Mouse (Mus musculus) Patski (cell line): ENCODE results near the gene Tamm41. TPM values are rescaled to one million over a fixed set of nuclear protein-coding genes. Genes with fewer than 3 reads are reported as not detected.
A peak's percentile ranks its signal among the peaks of the same experiment; 100 is the strongest.

Source experiments
- ATAC-seq: fragments of 100-300 bp; one replicate; pipeline ENCODE4 v1.8.0; 2021
- CTCF ChIA-PET: fragments of 350-600 bp; sonication (Branson Sonifier 250); formaldehyde crosslinking; loops from one replicate; lab custom pipeline; 2022; ENCODE audit warnings: inconsistent platforms; lab: Charles Lee
- POLR2A ChIA-PET: fragments of 350-600 bp; sonication (Branson Sonifier 250); formaldehyde crosslinking; loops from one replicate; lab custom pipeline; 2022; ENCODE audit warnings: antibody characterized with exemption, inconsistent platforms; lab: Charles Lee
- DNase-seq: peaks from one replicate; pipeline ENCODE4 v3.0.0-alpha.2; 2011; ENCODE audit warnings: low read depth, low spot score
- H3K27me3 ChIP-seq: fragments of 371-371 bp; one replicate; pipeline ENCODE4 v1.5.1; 2021
- CTCF ChIP-seq: fragments of 100-300 bp; IDR thresholded peaks from one replicate; pipeline ENCODE4 v1.5.1; 2021
- in situ Hi-C: fragments of 300-500 bp; cut with MboI; formaldehyde crosslinking; loops from 3 replicates; pipeline ENCODE4 v1.11.1; 2018; ENCODE audit warnings: low pct_unique_long_range_greater_than_20kb, mixed read lengths
- polyA plus RNA-seq: library from polyadenylated mRNA; unstranded; gene quantifications from one replicate; pipeline ENCODE4 v1.2.3, GENCODE M21; 2021

Gene Tamm41
- polyA plus RNA-seq, 1 experiment from 2014 or later: 26.3 TPM

- ChIA-PET POLR2A (no interaction called here), CTCF (interaction anchor here (0.8 to 1.7 kb wide), 3 partner anchors 12 to 53 kb away, joined by 3 to 7 read pairs (median 5); no protein-coding TSS in a partner anchor)
- no peak for TF ChIP-seq CTCF
- in situ Hi-C loops: no loop called here
- ATAC-seq: no peak
- DNase-seq: no peak
- no peaks in the 10 kb centered on the region for H3K27me3 ChIP-seq
Measured at GRCm38 (mm10) chr6:114982671-114983070, 55.0 kb downstream of the Tamm41 start.

GRCm38 (mm10) chr6:114979715-114980114 lies 58.0 kb downstream of the Tamm41 start:
- H3K27me3 ChIP-seq: no peaks in the 10 kb centered on the region
- ChIA-PET CTCF (interaction anchor here (1.1 kb wide), 1 partner anchor 14 kb away, joined by 3 read pairs; no protein-coding TSS in a partner anchor), POLR2A (interaction anchor here (0.8 kb wide), 1 partner anchor 15 kb away, joined by 5 read pairs; no protein-coding TSS in a partner anchor)
- no peak for TF ChIP-seq CTCF
- DNase-seq (no peak), ATAC-seq (no peak)
- in situ Hi-C loops: no loop called here

GRCm38 (mm10) chr6:114976915-114977419 lies 60.7 kb downstream of the Tamm41 start:
- H3K27me3 ChIP-seq: no peaks in the 10 kb centered on the region
- ChIA-PET POLR2A (interaction anchor here (1.1 kb wide), 1 partner anchor 9 kb away, joined by 4 read pairs; no protein-coding TSS in a partner anchor), CTCF (interaction anchor here (0.6 to 1.0 kb wide), 2 partner anchors 13 to 46 kb away, joined by 4 read pairs; no protein-coding TSS in a partner anchor)
- no peak for TF ChIP-seq CTCF
- DNase-seq (no peak), ATAC-seq (no peak)
- in situ Hi-C loops: no loop called here

GRCm38 (mm10) chr6:114974331-114974730 lies 63.3 kb downstream of the Tamm41 start:
- CTCF ChIA-PET: interaction anchor here (1.1 to 2.5 kb wide), 3 partner anchors 12 to 118 kb away, joined by 3 to 13 read pairs (median 3); no protein-coding TSS in a partner anchor
- no peaks in the 10 kb centered on the region for H3K27me3 ChIP-seq
- POLR2A ChIA-PET: no interaction called here
- DNase-seq: no peak
- ATAC-seq: no peak
- no peak for TF ChIP-seq CTCF
- in situ Hi-C loops: no loop called here

- TF ChIP-seq CTCF: no peak
- ChIA-PET CTCF (interaction anchor here (1.3 to 2.5 kb wide), 4 partner anchors 34 to 44 kb away, joined by 3 to 13 read pairs (median 5); no protein-coding TSS in a partner anchor), POLR2A (no interaction called here)
- in situ Hi-C loops: no loop called here
- DNase-seq: no peak
- H3K27me3 ChIP-seq: no peaks in the 10 kb centered on the region
- ATAC-seq: no peak
Measured at GRCm38 (mm10) chr6:114972988-114973387, 64.7 kb downstream of the Tamm41 start.

- H3K27me3 ChIP-seq: no peaks in the 10 kb centered on the region
- DNase-seq: no peak
- ATAC-seq: no peak
- ChIA-PET CTCF (interaction anchor here (1.0 to 2.7 kb wide), 2 partner anchors 11 to 39 kb away, joined by 3 to 14 read pairs; no protein-coding TSS in a partner anchor), POLR2A (interaction anchor here (1.0 to 6.2 kb wide), 3 partner anchors 14 to 40 kb away, joined by 3 to 35 read pairs (median 17); no protein-coding TSS in a partner anchor)
- no peak for TF ChIP-seq CTCF
- in situ Hi-C loops: no loop called here
Measured at GRCm38 (mm10) chr6:114970895-114971294, 66.8 kb downstream of the Tamm41 start.

- ATAC-seq (no peak), DNase-seq (no peak)
- in situ Hi-C loops: no loop called here
- no peaks in the 10 kb centered on the region for H3K27me3 ChIP-seq
- POLR2A ChIA-PET: interaction anchor here (1.0 to 6.2 kb wide), 3 partner anchors 14 to 40 kb away, joined by 3 to 35 read pairs (median 17); no protein-coding TSS in a partner anchor
- TF ChIP-seq CTCF: no peak
- CTCF ChIA-PET: interaction anchor here (1.0 to 2.7 kb wide), 3 partner anchors 12 to 39 kb away, joined by 3 to 14 read pairs (median 3); no protein-coding TSS in a partner anchor
Measured at GRCm38 (mm10) chr6:114970386-114970785, 67.3 kb downstream of the Tamm41 start.

- ChIA-PET CTCF (interaction anchor here (1.1 to 2.7 kb wide), 3 partner anchors 15 to 40 kb away, joined by 3 to 14 read pairs (median 8); no protein-coding TSS in a partner anchor), POLR2A (interaction anchor here (0.8 to 6.2 kb wide), 5 partner anchors 15 to 42 kb away, joined by 3 to 35 read pairs (median 3); no protein-coding TSS in a partner anchor)
- in situ Hi-C loops: loop anchor here (5.0 kb wide), 1 partner anchor 37 kb away; no protein-coding TSS in a partner anchor
- no peak for TF ChIP-seq CTCF
- no peaks in the 10 kb centered on the region for H3K27me3 ChIP-seq
- ATAC-seq: peak; percentile 7
- no peak for DNase-seq
Measured at GRCm38 (mm10) chr6:114969213-114970120, 68.2 kb downstream of the Tamm41 start, which contains the start of gene Vgll4. Vgll4 (minus strand) TSS chr6:114969994.

- peak; percentile 80 for ATAC-seq
- ChIA-PET CTCF (interaction anchor here (1.6 to 2.7 kb wide), 3 partner anchors 37 to 40 kb away, joined by 6 to 14 read pairs (median 8); no protein-coding TSS in a partner anchor), POLR2A (interaction anchor here (0.6 to 6.2 kb wide), 6 partner anchors 9 to 88 kb away, joined by 3 to 35 read pairs (median 4); no protein-coding TSS in a partner anchor)
- no peak for TF ChIP-seq CTCF
- no peak for DNase-seq
- in situ Hi-C loops: loop anchor here (5.0 kb wide), 1 partner anchor 36 kb away; no protein-coding TSS in a partner anchor
- H3K27me3 ChIP-seq: no peaks in the 10 kb centered on the region
Measured at GRCm38 (mm10) chr6:114968361-114969212, 69.1 kb downstream of the Tamm41 start.
